Mouse (Mus musculus) embryonic fibroblast, embryonic 13.5 days (primary cell): ENCODE measurements around the gene Tenm4.

ENCODE experiments used
- CTCF ChIP-seq: IDR thresholded peaks from 2 replicates; pipeline ENCODE4 v1.5.1; 2011; ENCODE audit warnings: mild to moderate bottlenecking, control low read depth, low read length, moderate library complexity, borderline replicate concordance; ENCODE audit not compliant: insufficient read depth
- POLR2A ChIP-seq: IDR thresholded peaks from 2 replicates; pipeline ENCODE4 v1.6.1; 2011; ENCODE audit warnings: low read depth, mild to moderate bottlenecking, control low read depth, low read length, moderate library complexity

DNA sequence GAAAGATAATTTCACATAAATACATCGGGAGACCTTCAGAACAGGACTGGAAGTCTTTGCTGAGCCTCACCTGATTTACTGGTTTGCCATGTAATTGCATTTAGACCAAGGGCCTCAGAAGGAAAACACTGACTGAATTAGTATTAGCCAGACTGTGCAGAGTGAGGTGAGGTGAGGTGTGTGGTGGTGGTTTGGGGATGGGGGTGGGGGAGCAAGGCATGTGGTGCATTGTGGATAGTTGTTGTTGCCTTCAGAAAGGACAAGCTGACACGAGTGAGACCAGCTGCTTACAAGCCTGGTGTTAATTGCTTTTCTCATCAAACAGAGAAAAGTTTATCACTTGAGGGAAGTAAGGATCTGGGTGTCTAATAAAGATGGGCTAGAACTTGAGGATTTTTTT, 664.3 kb downstream of the Tenm4 start:
- no peak for TF ChIP-seq CTCF
- TF ChIP-seq POLR2A: no peak
